In genomic region chr9:108119891-108120411, GRCm38 (mm10) we compare ENCODE assay signal across 8 mouse cellular contexts. TPM values are rescaled to one million over a fixed set of nuclear protein-coding genes. Genes with fewer than 3 reads are reported as not detected.
A peak's percentile ranks its signal among the peaks of the same experiment; 100 is the strongest.
DNase-seq lines count a peak whose midpoint lies in the region; ATAC-seq and TF ChIP-seq lines count a peak whose summit lies in the region.
"Had no signal": no experiment of that assay in that cellular context is flagged by ENCODE, and none has a peak within 500 bp of the region (broad histone marks: within the 10 kb centered on the region; RNA-seq: fewer than 3 reads in every experiment).

No protein-coding gene starts in this region.

- no peak for TF ChIP-seq CTCF in midbrain, postnatal 0 days (IDR thresholded peaks at IDR 0.05)

- WGBS in midbrain, postnatal 0 days: 56% methylated on average over 8 of the region's 11 CpGs
- WGBS in midbrain, embryonic 13.5 days: 51% methylated on average over 10 of the region's 11 CpGs
- WGBS in heart, embryonic 14.5 days: 10% methylated on average over 7 of the region's 11 CpGs
- WGBS in limb, embryonic 13.5 days: 52% methylated on average over 9 of the region's 11 CpGs
- 24% methylated on average over 9 of the region's 11 CpGs for WGBS in stomach, embryonic 16.5 days

- H3K4me3 ChIP-seq in midbrain, postnatal 0 days (ENCODE audit: low read depth, low read length): no peak overlapping the region
- no peak overlapping the region for H3K4me3 ChIP-seq in midbrain, embryonic 13.5 days (replicated peaks)
- H3K4me3 ChIP-seq in heart, embryonic 14.5 days (ENCODE audit: control insufficient read depth in 1 of 2, insufficient read depth in 1 of 2, low read depth in 1 of 2, low read length in 2 of 2): no peak overlapping the region
- H3K4me3 ChIP-seq in limb, embryonic 13.5 days: no peak overlapping the region
- H3K4me3 ChIP-seq in stomach, embryonic 16.5 days (replicated peaks; ENCODE audit: low read length): no peak overlapping the region
- H3K4me3 ChIP-seq: liver, embryonic 15.5 days had no signal

- H3K27ac ChIP-seq in midbrain, postnatal 0 days (ENCODE audit: low read depth, low read length): no peak overlapping the region
- H3K27ac ChIP-seq in midbrain, embryonic 13.5 days: no peak overlapping the region
- peak overlapping the region; percentile 85 to 86 for H3K27ac ChIP-seq in heart, embryonic 14.5 days (replicated peaks in 1 of 2; ENCODE audit: control insufficient read depth in 1 of 2, insufficient read depth in 1 of 2, low read depth in 2 of 2, low read length in 2 of 2)
- no peak overlapping the region for H3K27ac ChIP-seq in limb, embryonic 13.5 days
- H3K27ac ChIP-seq in stomach, embryonic 16.5 days (ENCODE audit: low read length): peak overlapping the region; percentile 82
- H3K27ac ChIP-seq: liver, embryonic 15.5 days had no signal

- H3K4me1 ChIP-seq in midbrain, postnatal 0 days (ENCODE audit: insufficient read depth, low read length): no peaks in the 10 kb centered on the region
- H3K4me1 ChIP-seq in midbrain, embryonic 13.5 days (replicated peaks): 0 out of 2 replicates have a peak, but pooled peaks cover 3% of the 10 kb centered on the region
- peaks cover 13 to 16% of the 10 kb centered on the region in 2 experiments for H3K4me1 ChIP-seq in heart, embryonic 14.5 days (ENCODE audit: control insufficient read depth in 2 of 2, insufficient read depth in 2 of 2, low read length in 2 of 2)
- peaks cover 12% of the 10 kb centered on the region; the same call in 1 of the 2 replicates for H3K4me1 ChIP-seq in limb, embryonic 13.5 days
- peaks cover 13% of the 10 kb centered on the region for H3K4me1 ChIP-seq in stomach, embryonic 16.5 days (ENCODE audit: control insufficient read depth, insufficient read depth, low read length)

- no peaks in the 10 kb centered on the region for H3K27me3 ChIP-seq in midbrain, postnatal 0 days (ENCODE audit: insufficient read depth, low read length)
- no peaks in the 10 kb centered on the region for H3K27me3 ChIP-seq in midbrain, embryonic 13.5 days
- H3K27me3 ChIP-seq in heart, embryonic 14.5 days (ENCODE audit: control insufficient read depth, insufficient read depth, low read length): peaks cover 6% of the 10 kb centered on the region; the same call in 1 of the 2 replicates
- peaks cover 14% of the 10 kb centered on the region for H3K27me3 ChIP-seq in limb, embryonic 13.5 days
- 0 out of 2 replicates have a peak, but pooled peaks cover 5% of the 10 kb centered on the region for H3K27me3 ChIP-seq in stomach, embryonic 16.5 days (ENCODE audit: control insufficient read depth, insufficient read depth, low read length)

- peaks cover 33% of the 10 kb centered on the region for H3K36me3 ChIP-seq in midbrain, postnatal 0 days (ENCODE audit: insufficient read depth, low read length)
- H3K36me3 ChIP-seq in midbrain, embryonic 13.5 days: peaks cover 44% of the 10 kb centered on the region
- H3K36me3 ChIP-seq in heart, embryonic 14.5 days (ENCODE audit: control insufficient read depth, insufficient read depth, low read length): no peaks in the 10 kb centered on the region
- no peaks in the 10 kb centered on the region for H3K36me3 ChIP-seq in limb, embryonic 13.5 days
- no peaks in the 10 kb centered on the region for H3K36me3 ChIP-seq in stomach, embryonic 16.5 days (ENCODE audit: control insufficient read depth, insufficient read depth, low read length)
- H3K36me3 ChIP-seq: liver, embryonic 15.5 days had no signal

- H3K4me2 ChIP-seq in midbrain, postnatal 0 days (ENCODE audit: low read depth, low read length, poor library complexity, severe bottlenecking): no peak overlapping the region; the same call in 1 of the 2 replicates
- H3K4me2 ChIP-seq in midbrain, embryonic 13.5 days (replicated peaks): no peak overlapping the region
- peak overlapping the region; percentile 11 for H3K4me2 ChIP-seq in heart, embryonic 14.5 days (ENCODE audit: low read length)
- no peak overlapping the region for H3K4me2 ChIP-seq in limb, embryonic 13.5 days (replicated peaks)
- H3K4me2 ChIP-seq in stomach, embryonic 16.5 days (ENCODE audit: low read depth, low read length): no peak overlapping the region
- H3K4me2 ChIP-seq: liver, embryonic 15.5 days had no signal

- no peak overlapping the region for H3K9ac ChIP-seq in midbrain, postnatal 0 days (replicated peaks; ENCODE audit: low read length, poor library complexity, severe bottlenecking)
- H3K9ac ChIP-seq in midbrain, embryonic 13.5 days (replicated peaks): no peak overlapping the region
- peak overlapping the region; percentile 51; the same call in 1 of the 2 replicates for H3K9ac ChIP-seq in heart, embryonic 14.5 days (ENCODE audit: low read length)
- H3K9ac ChIP-seq in limb, embryonic 13.5 days: no peak overlapping the region
- H3K9ac ChIP-seq in stomach, embryonic 16.5 days (ENCODE audit: low read length): peak overlapping the region; percentile 6; the same call in 1 of the 2 replicates
- H3K9ac ChIP-seq: liver, embryonic 15.5 days had no signal

- DNase-seq in midbrain, postnatal 0 days (ENCODE audit: low spot score): peak; percentile 17
- no peak for DNase-seq in Muller cell, postnatal 12 days (ENCODE audit: inconsistent ontology term)
- no peak for DNase-seq in thymus, postnatal 4 days

- no peaks in the 10 kb centered on the region for H3K9me3 ChIP-seq in midbrain, postnatal 0 days (ENCODE audit: low read length)
- no peaks in the 10 kb centered on the region for H3K9me3 ChIP-seq in midbrain, embryonic 13.5 days
- H3K9me3 ChIP-seq in heart, embryonic 14.5 days (ENCODE audit: control insufficient read depth, low read length): no peaks in the 10 kb centered on the region
- no peaks in the 10 kb centered on the region for H3K9me3 ChIP-seq in limb, embryonic 13.5 days
- no peaks in the 10 kb centered on the region for H3K9me3 ChIP-seq in stomach, embryonic 16.5 days (replicated peaks; ENCODE audit: control insufficient read depth, low read length)
- H3K9me3 ChIP-seq: liver, embryonic 15.5 days had no signal

- ATAC-seq in midbrain, postnatal 0 days (ENCODE audit: low FRiP score): peak; percentile 38; the same call in 1 of the 2 replicates
- no peak for ATAC-seq in midbrain, embryonic 13.5 days
- ATAC-seq in heart, embryonic 14.5 days (ENCODE audit: insufficient number of reproducible peaks, insufficient read depth, low FRiP score, low read depth): peak; percentile 79
- ATAC-seq in limb, embryonic 13.5 days (ENCODE audit: low FRiP score, low read depth): peak; percentile 32; the same call in 1 of the 2 replicates
- ATAC-seq in stomach, embryonic 16.5 days (ENCODE audit: insufficient read depth, low FRiP score): peak; percentile 93

RNA-seq across cellular contexts. Expression of gene Apeh, which starts 25.5 kb away (rescaled TPM):
- total RNA-seq in midbrain, postnatal 0 days (2014; rRNA removed): 32.3 and 45.1 TPM in 2 replicates
- 38.3 and 42.7 TPM in 2 replicates for polyA plus RNA-seq in midbrain, postnatal 0 days (2015; fragmentation: Nextera tagmentation; extraction: Ambion mirVana)
- polyA plus RNA-seq in midbrain, embryonic 13.5 days (2015; fragmentation: Nextera tagmentation; extraction: Ambion mirVana): 56.3 and 62.5 TPM in 2 replicates
- 48.7 and 50.8 TPM in 2 replicates for polyA plus RNA-seq in heart, embryonic 14.5 days (2014; fragmentation: Nextera tagmentation; extraction: Ambion mirVana)
- polyA plus RNA-seq in limb, embryonic 13.5 days (2015; fragmentation: Nextera tagmentation; extraction: Ambion mirVana): 42.5 and 47.3 TPM in 2 replicates
- polyA plus RNA-seq in stomach, embryonic 16.5 days (2015; fragmentation: Nextera tagmentation; extraction: Ambion mirVana): 75.1 and 82.7 TPM in 2 replicates

RNA-seq across cellular contexts. Expression of gene Rnf123, which starts 36.8 kb away (rescaled TPM):
- total RNA-seq in midbrain, postnatal 0 days (2014; rRNA removed): 46.3 and 60.6 TPM in 2 replicates
- polyA plus RNA-seq in midbrain, postnatal 0 days (2015; fragmentation: Nextera tagmentation; extraction: Ambion mirVana): 44.1 and 49.1 TPM in 2 replicates
- 46.2 and 55.6 TPM in 2 replicates for polyA plus RNA-seq in midbrain, embryonic 13.5 days (2015; fragmentation: Nextera tagmentation; extraction: Ambion mirVana)
- polyA plus RNA-seq in heart, embryonic 14.5 days (2014; fragmentation: Nextera tagmentation; extraction: Ambion mirVana): 37.2 and 37.9 TPM in 2 replicates
- 31.2 and 35.2 TPM in 2 replicates for polyA plus RNA-seq in limb, embryonic 13.5 days (2015; fragmentation: Nextera tagmentation; extraction: Ambion mirVana)
- polyA plus RNA-seq in stomach, embryonic 16.5 days (2015; fragmentation: Nextera tagmentation; extraction: Ambion mirVana): 31.2 and 32.8 TPM in 2 replicates

RNA-seq across cellular contexts. Expression of gene Mst1, which starts 39.7 kb away (rescaled TPM):
- total RNA-seq in midbrain, postnatal 0 days (2014; rRNA removed): 0.14 TPM in 1 of 2 replicates, not detected in the other
- not detected in 2 replicates for polyA plus RNA-seq in midbrain, postnatal 0 days (2015; fragmentation: Nextera tagmentation; extraction: Ambion mirVana)
- polyA plus RNA-seq in midbrain, embryonic 13.5 days (2015; fragmentation: Nextera tagmentation; extraction: Ambion mirVana): 0.11 and 0.23 TPM in 2 replicates
- polyA plus RNA-seq in heart, embryonic 14.5 days (2014; fragmentation: Nextera tagmentation; extraction: Ambion mirVana): not detected in 2 replicates
- 0.20 and 0.51 TPM in 2 replicates for polyA plus RNA-seq in limb, embryonic 13.5 days (2015; fragmentation: Nextera tagmentation; extraction: Ambion mirVana)
- polyA plus RNA-seq in stomach, embryonic 16.5 days (2015; fragmentation: Nextera tagmentation; extraction: Ambion mirVana): 7.8 and 8.7 TPM in 2 replicates

Comparison
In these comparisons a context has a peak if more than half of its experiments do, and no peak if none do; other contexts are left out.
1. H3K27ac ChIP-seq: peak in heart, embryonic 14.5 days (2 of 2) and stomach, embryonic 16.5 days (single experiment); none in midbrain, postnatal 0 days (single experiment), midbrain, embryonic 13.5 days (single experiment) and limb, embryonic 13.5 days (single experiment).
2. H3K9ac ChIP-seq: peak in heart, embryonic 14.5 days (single experiment) and stomach, embryonic 16.5 days (single experiment); none in midbrain, postnatal 0 days (single experiment), midbrain, embryonic 13.5 days (single experiment) and limb, embryonic 13.5 days (single experiment).